Mouse (Mus musculus) limb, embryonic 11.5 days (tissue): ENCODE results near the gene Mad1l1. TPM values are rescaled to one million over a fixed set of nuclear protein-coding genes. Genes with fewer than 3 reads are reported as not detected.

Experiments used
- ATAC-seq: fragments of 200-750 bp; cut with Nextera tagmentation; 2 replicates; pipeline ENCODE4 v1.8.0; 2017; ENCODE audit warnings: low read depth; ENCODE audit not compliant: insufficient number of reproducible peaks, low FRiP score, low TSS enrichment
- DNase-seq: peaks from one replicate; pipeline ENCODE4 v3.0.0-alpha.2; 2015; ENCODE audit warnings: low spot score
- H3K27ac ChIP-seq: fragments of 300-500 bp; sonication (generic); replicated peaks from 2 replicates; pipeline ENCODE4 v1.5.1; 2014; ENCODE audit warnings: low read depth, mild to moderate bottlenecking, low read length
- H3K27me3 ChIP-seq: fragments of 300-500 bp; sonication (generic); 2 replicates; pipeline ENCODE4 v1.6.1; 2014; ENCODE audit warnings: mild to moderate bottlenecking, low read length, mixed read lengths; ENCODE audit not compliant: control insufficient read depth, insufficient read depth
- H3K36me3 ChIP-seq: fragments of 300-500 bp; sonication (generic); 2 replicates; pipeline ENCODE4 v1.6.1; 2014; ENCODE audit warnings: mild to moderate bottlenecking, low read length, moderate library complexity, mixed read lengths; ENCODE audit not compliant: control insufficient read depth, insufficient read depth
- H3K4me1 ChIP-seq: fragments of 300-500 bp; sonication (generic); 2 replicates; pipeline ENCODE4 v1.6.1; 2014; ENCODE audit warnings: low read length, mixed read lengths; ENCODE audit not compliant: control insufficient read depth, insufficient read depth
- H3K4me2 ChIP-seq: fragments of 300-500 bp; sonication (generic); 2 replicates; pipeline ENCODE4 v1.6.1; 2014; ENCODE audit warnings: low read depth, mild to moderate bottlenecking, moderate library complexity; ENCODE audit not compliant: severe bottlenecking
- H3K4me3 ChIP-seq: fragments of 300-500 bp; sonication (generic); 2 replicates; pipeline ENCODE4 v1.5.1; 2014; ENCODE audit warnings: low read depth, low read length
- H3K9ac ChIP-seq: fragments of 300-500 bp; sonication (generic); 2 replicates; pipeline ENCODE4 v1.6.1; 2014; ENCODE audit warnings: mild to moderate bottlenecking, low read length
- H3K9me3 ChIP-seq: fragments of 300-500 bp; sonication (generic); 2 replicates; pipeline ENCODE4 v1.6.1; 2016; ENCODE audit warnings: low read length; ENCODE audit not compliant: control insufficient read depth
- WGBS: fragments of 180-500 bp; shearing (Covaris S2); extraction: QIAGEN DNeasy Blood & Tissue Kit; methylation state at CpG from one replicate; pipeline ENCODE4 v1.1.7; 2014; 5-methylcytosine and 5-hydroxymethylcytosine counted together
- polyA plus RNA-seq: library from polyadenylated mRNA; unstranded; fragments of >200 nt; fragmentation: Nextera tagmentation; extraction: Ambion mirVana; gene quantifications from 2 replicates; pipeline ENCODE4 v1.2.1, GENCODE M21; 2014

Gene Mad1l1
- polyA plus RNA-seq, 1 experiment from 2014 or later: 51.5 TPM

DNA sequence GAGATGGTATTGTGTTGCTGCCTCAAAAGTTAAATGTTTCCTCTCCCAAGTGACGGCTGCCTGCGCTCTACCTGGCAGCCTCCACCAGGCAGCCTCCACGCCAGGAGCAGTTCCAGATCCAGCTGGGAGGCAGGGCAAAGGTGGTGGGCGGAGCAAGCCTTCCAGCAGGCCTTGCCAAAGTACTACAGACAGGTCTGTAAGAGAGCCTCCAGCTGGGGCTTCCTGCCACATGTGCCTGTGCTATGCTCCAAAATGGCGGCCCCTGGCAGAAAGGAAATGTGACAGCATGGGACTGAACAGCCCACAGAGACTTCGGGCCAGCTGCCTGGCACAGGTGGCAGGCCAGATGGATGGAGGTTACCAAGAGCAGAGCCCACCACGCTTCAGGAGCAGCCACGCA is 39.0 kb downstream of the Mad1l1 start:
- 76% methylated on average over 8 of the region's 8 CpGs for WGBS
- H3K27me3 ChIP-seq: no peaks in the 10 kb centered on the region
- peaks cover 8% of the 10 kb centered on the region; the same call in 1 of the 2 replicates for H3K36me3 ChIP-seq
- no peak for ATAC-seq
- H3K4me2 ChIP-seq: no peak overlapping the region
- H3K4me1 ChIP-seq: no peaks in the 10 kb centered on the region
- H3K4me3 ChIP-seq: no peak overlapping the region
- peak; percentile 44 for DNase-seq
- H3K9me3 ChIP-seq: no peaks in the 10 kb centered on the region
- H3K9ac ChIP-seq: no peak overlapping the region
- no peak overlapping the region for H3K27ac ChIP-seq

DNA sequence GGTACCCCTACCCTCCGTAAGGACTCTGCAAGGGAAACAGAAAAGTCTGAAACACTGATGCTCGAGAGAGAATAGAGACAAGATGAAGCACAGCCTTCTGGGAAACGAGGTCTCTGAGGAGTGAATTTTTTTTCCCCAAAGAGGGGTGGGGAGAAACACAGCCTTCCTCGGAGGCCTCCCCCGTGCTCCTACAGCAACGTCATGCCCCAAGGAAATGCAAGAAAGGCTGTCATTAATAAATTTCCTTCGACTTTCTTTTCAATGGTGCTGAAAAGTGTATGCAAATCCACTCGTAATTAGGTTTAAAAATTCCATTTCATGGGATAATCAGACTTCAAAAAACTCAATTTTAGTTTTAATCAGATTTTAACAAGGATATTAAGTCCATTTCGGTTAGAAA is 41.1 kb downstream of the Mad1l1 start:
- Histone ChIP-seq H3K36me3 (peaks cover 8% of the 10 kb centered on the region; the same call in 1 of the 2 replicates), H3K9ac (no peak overlapping the region), H3K27ac (no peak overlapping the region)

GRCm38 (mm10) chr5:140276779-140277178 is 44.6 kb downstream of the Mad1l1 start:
- H3K4me3 ChIP-seq: no peak overlapping the region
- no peaks in the 10 kb centered on the region for H3K9me3 ChIP-seq
- ATAC-seq: no peak
- H3K36me3 ChIP-seq: peaks cover 3% of the 10 kb centered on the region; the same call in 1 of the 2 replicates
- no peak for DNase-seq
- no peak overlapping the region for H3K27ac ChIP-seq
- H3K4me2 ChIP-seq: no peak overlapping the region
- H3K27me3 ChIP-seq: no peaks in the 10 kb centered on the region
- WGBS: 76% methylated on average over 6 of the region's 6 CpGs
- no peaks in the 10 kb centered on the region for H3K4me1 ChIP-seq
- no peak overlapping the region for H3K9ac ChIP-seq

More for the DNA sequence above, 41.1 kb downstream of the Mad1l1 start:
- no peak overlapping the region for H3K4me3 ChIP-seq
- no peak overlapping the region for H3K4me2 ChIP-seq
- no peaks in the 10 kb centered on the region for H3K4me1 ChIP-seq
- 79% methylated on average over 9 of the region's 9 CpGs for WGBS
- no peak for ATAC-seq
- H3K27me3 ChIP-seq: no peaks in the 10 kb centered on the region
- DNase-seq: no peak
- no peaks in the 10 kb centered on the region for H3K9me3 ChIP-seq

DNA sequence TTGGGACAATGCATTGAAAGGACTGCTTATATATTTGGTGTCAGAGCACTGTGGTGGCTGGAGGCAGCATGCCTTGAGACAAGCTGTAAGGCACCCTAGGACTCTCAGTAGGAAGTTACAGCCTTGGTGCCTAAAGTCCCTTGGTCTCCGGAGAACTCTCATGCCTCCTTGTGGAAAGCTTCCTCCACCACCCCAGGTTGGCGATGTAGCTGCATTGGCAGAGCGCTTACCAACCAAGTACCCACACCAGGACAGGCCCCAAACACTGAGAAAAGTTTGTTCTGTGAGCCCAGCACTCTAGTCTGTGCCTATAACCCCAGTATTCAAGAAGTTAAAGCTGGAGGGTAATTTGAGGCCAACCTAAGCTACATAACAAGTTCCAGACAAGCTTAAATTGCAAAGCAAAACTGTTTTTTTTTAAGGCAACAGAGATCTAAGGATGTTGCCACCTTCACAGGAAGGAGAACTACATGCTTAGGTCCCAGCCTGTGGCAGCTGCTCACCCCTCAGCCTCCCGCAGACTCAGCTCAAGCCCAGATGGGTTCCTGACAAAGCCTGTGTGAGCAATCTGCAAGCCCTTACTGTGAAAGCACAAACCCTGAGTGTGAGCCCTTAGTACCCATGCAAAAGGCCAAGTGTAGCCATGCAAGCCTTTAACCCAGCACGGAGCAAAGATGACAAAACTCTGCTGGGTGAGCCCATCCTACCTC is 50.2 kb downstream of the Mad1l1 start:
- Histone ChIP-seq H3K4me1 (no peaks in the 10 kb centered on the region), H3K4me2 (no peak overlapping the region), H3K27ac (no peak overlapping the region), H3K9ac (no peak overlapping the region), H3K9me3 (no peaks in the 10 kb centered on the region), H3K27me3 (no peaks in the 10 kb centered on the region), H3K4me3 (no peak overlapping the region), H3K36me3 (no peaks in the 10 kb centered on the region; the same call in 1 of the 2 replicates)
- DNase-seq: no peak
- 78% methylated on average over 5 of the region's 5 CpGs for WGBS
- ATAC-seq: no peak

DNA sequence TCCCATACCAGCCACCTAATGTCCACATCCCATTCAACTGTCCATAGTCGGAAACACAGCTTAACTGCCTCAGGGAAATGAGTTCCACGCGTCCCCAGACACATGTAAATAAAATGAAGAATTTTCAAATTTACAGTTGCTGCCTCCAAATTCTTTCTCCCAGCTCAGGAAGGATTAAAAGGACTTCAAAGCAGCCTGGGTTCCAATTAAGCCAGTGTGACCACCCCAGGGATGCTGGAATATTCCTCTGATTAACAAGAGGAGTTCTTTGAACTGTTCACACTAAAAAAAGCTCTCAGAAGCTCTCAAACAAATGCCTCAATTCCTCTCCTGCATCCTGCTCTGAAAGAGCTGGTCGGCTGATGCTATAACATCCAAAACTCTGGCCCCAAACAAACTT is 53.0 kb downstream of the Mad1l1 start:
- no peak for ATAC-seq

GRCm38 (mm10) chr5:140267061-140267460 is 54.3 kb downstream of the Mad1l1 start:
- no peak for DNase-seq
- WGBS: 89% methylated on average over 2 of the region's 2 CpGs
- no peak overlapping the region for H3K4me3 ChIP-seq
- no peaks in the 10 kb centered on the region for H3K4me1 ChIP-seq
- no peaks in the 10 kb centered on the region for H3K36me3 ChIP-seq
- H3K4me2 ChIP-seq: no peak overlapping the region
- no peak overlapping the region for H3K9ac ChIP-seq
- no peaks in the 10 kb centered on the region for H3K9me3 ChIP-seq
- no peak for ATAC-seq
- H3K27ac ChIP-seq: no peak overlapping the region
- no peaks in the 10 kb centered on the region for H3K27me3 ChIP-seq

More for the DNA sequence above, 53.0 kb downstream of the Mad1l1 start:
- no peaks in the 10 kb centered on the region for H3K36me3 ChIP-seq
- H3K27me3 ChIP-seq: no peaks in the 10 kb centered on the region
- H3K9me3 ChIP-seq: no peaks in the 10 kb centered on the region
- 0 out of 2 replicates have a peak overlapping the region, but pooled peaks have one; percentile 14 for H3K27ac ChIP-seq
- 41% methylated on average over 4 of the region's 4 CpGs for WGBS
- no peaks in the 10 kb centered on the region for H3K4me1 ChIP-seq
- H3K4me2 ChIP-seq: no peak overlapping the region
- H3K4me3 ChIP-seq: no peak overlapping the region
- DNase-seq: no peak
- no peak overlapping the region for H3K9ac ChIP-seq

DNA sequence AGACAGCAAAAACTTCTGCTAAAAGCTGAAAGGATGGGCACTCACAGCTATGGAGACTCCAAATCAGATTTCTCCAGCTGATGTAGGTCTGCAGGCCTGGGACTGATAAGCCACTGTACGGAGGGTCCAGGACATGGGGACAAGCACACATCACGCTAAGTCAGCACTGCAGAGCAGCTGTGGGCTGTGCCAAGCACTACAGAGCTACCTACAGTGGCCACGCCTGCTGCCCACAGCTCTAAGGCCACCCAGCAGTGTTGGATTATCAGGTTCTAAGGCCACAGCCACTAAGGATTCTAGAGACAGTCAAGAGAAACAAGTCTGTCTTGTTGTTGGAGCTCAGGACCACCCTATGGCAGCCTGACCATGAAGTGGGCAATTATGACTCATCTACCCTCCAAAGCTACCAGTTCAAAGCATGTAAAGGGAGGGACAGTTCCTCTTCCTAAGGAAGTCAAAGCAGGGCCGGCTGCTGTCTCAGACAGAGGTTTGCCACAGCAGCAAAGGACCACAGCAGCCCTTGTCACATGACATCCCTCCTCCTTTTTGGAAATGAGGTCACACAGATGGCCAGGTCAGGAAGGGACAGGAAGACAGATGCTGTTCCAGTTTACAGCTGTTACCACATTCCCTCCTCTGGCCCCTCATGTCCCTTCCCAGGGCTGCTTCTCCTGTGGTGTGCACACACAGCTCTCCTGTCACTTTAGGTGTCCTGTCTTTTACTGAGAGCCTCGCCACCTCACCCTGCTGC is 56.4 kb downstream of the Mad1l1 start:
- Histone ChIP-seq H3K36me3 (no peaks in the 10 kb centered on the region), H3K4me1 (no peaks in the 10 kb centered on the region), H3K27me3 (no peaks in the 10 kb centered on the region), H3K27ac (no peak overlapping the region), H3K4me3 (no peak overlapping the region), H3K9me3 (no peaks in the 10 kb centered on the region), H3K9ac (no peak overlapping the region), H3K4me2 (no peak overlapping the region)
- 80% methylated on average over 5 of the region's 5 CpGs for WGBS
- DNase-seq (no peak), ATAC-seq (no peak)

- H3K27ac ChIP-seq: no peak overlapping the region
- no peaks in the 10 kb centered on the region for H3K27me3 ChIP-seq
- H3K4me2 ChIP-seq: no peak overlapping the region
- H3K36me3 ChIP-seq: no peaks in the 10 kb centered on the region
- no peaks in the 10 kb centered on the region for H3K4me1 ChIP-seq
- DNase-seq (no peak), ATAC-seq (no peak)
- H3K9ac ChIP-seq: no peak overlapping the region
- no peaks in the 10 kb centered on the region for H3K9me3 ChIP-seq
- no peak overlapping the region for H3K4me3 ChIP-seq
- 78% methylated on average over 30 of the region's 30 CpGs for WGBS
Measured at GRCm38 (mm10) chr5:140263754-140264749, 57.3 kb downstream of the Mad1l1 start.
